Mouse (Mus musculus): Measurements from ENCODE around the gene St5. TPM values are rescaled to one million over a fixed set of nuclear protein-coding genes. Genes with fewer than 3 reads are reported as not detected.

The St5 gene
- polyA plus RNA-seq, 1 experiment = 42.2 TPM

DNA sequence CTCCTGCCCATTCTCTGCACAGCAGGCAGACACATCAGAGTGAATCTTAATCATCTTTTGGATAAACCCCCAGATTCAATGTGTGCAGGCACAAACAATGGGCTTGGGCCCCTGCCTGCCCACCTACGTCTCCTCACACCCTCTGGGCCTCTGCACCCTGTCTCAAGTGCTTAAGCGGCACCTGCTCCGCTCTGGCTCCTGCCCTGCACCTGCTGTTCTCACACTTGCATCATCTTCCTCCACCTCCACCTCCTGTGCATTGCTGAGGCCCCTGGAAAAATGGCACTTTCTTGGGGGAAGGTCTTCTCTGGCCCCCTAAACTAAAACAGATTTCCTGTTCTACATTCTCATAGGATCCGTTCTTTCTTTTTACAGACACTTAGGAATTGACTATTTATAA is 169.5 kb downstream of the St5 start:
- Histone ChIP-seq H3K27ac (ENCODE audit: insufficient read depth, low read length) (no peak overlapping the region), H3K27me3 (ENCODE audit: control insufficient read depth, insufficient read depth, low read length, poor library complexity, severe bottlenecking) (no peaks in the 10 kb centered on the region), H3K4me1 (ENCODE audit: control insufficient read depth, insufficient read depth, low read length) (no peaks in the 10 kb centered on the region), H3K9me3 (replicated peaks; ENCODE audit: control insufficient read depth, insufficient read depth, low read length, poor library complexity, severe bottlenecking) (no peaks in the 10 kb centered on the region), H3K9ac (ENCODE audit: low read depth, poor library complexity, severe bottlenecking) (no peak overlapping the region), H3K4me3 (ENCODE audit: low read depth, low read length) (no peak overlapping the region), H3K36me3 (ENCODE audit: control insufficient read depth, insufficient read depth, low read length, poor library complexity, severe bottlenecking) (no peaks in the 10 kb centered on the region)
- no peak for TF ChIP-seq CTCF (IDR thresholded peaks at IDR 0.05; ENCODE audit: low read depth, low read length)
- TF ChIP-seq POLR2A (IDR thresholded peaks at IDR 0.05; ENCODE audit: insufficient read depth, low read length) = no peak
- no peak for TF ChIP-seq EP300 (IDR thresholded peaks at IDR 0.05; ENCODE audit: insufficient read depth, low read depth, low read length)

DNA sequence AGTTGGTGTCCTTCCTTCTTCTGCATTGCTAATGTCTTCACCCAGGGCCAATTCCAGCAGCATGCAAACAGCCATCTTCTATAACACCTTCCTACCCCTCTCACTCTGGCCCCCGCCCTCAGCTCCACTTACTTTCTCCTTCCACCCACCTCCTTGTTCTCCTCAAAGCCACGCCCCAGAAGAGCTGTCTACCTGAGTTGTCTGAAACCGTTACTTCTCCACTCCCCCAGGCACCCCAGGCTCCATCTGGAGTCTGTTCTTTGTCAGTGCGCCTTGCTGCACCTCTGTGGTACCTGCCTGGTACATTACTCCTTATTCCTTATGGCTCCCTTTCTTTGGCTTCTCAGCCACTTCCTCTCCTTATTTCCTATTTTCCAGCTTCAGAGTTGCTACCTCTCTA is 170.3 kb downstream of the St5 start:
- no peak overlapping the region for H3K27ac ChIP-seq (ENCODE audit: insufficient read depth, low read length)
- no peaks in the 10 kb centered on the region for H3K9me3 ChIP-seq (replicated peaks; ENCODE audit: control insufficient read depth, insufficient read depth, low read length, poor library complexity, severe bottlenecking)
- H3K4me3 ChIP-seq (ENCODE audit: low read depth, low read length) = no peak overlapping the region
- H3K4me1 ChIP-seq (ENCODE audit: control insufficient read depth, insufficient read depth, low read length) = no peaks in the 10 kb centered on the region
- no peaks in the 10 kb centered on the region for H3K36me3 ChIP-seq (ENCODE audit: control insufficient read depth, insufficient read depth, low read length, poor library complexity, severe bottlenecking)
- no peak overlapping the region for H3K9ac ChIP-seq (ENCODE audit: low read depth, poor library complexity, severe bottlenecking)
- TF ChIP-seq EP300 (IDR thresholded peaks at IDR 0.05; ENCODE audit: insufficient read depth, low read depth, low read length) = no peak
- no peak for TF ChIP-seq POLR2A (IDR thresholded peaks at IDR 0.05; ENCODE audit: insufficient read depth, low read length)
- no peak for TF ChIP-seq CTCF (IDR thresholded peaks at IDR 0.05; ENCODE audit: low read depth, low read length)
- H3K27me3 ChIP-seq (ENCODE audit: control insufficient read depth, insufficient read depth, low read length, poor library complexity, severe bottlenecking) = no peaks in the 10 kb centered on the region

DNA sequence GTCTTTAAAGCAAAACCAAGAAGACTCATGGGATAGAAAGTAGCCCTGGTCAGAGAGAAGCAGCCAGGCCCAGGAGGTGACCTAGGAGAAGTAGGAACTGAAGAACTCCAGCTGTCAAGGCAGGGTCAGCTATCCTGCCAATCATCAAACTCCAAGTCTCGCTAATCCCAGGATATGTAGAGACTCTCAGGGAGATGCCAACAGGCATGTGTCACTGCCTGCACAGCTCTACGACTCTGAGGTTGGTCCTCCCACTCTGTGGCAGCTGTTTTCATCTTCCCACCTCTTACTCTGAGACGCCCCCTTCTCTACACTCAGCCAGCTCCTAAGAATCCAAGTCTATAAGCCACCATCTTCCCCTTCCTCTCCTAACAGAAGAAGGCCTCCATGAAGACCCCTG is 170.7 kb downstream of the St5 start:
- H3K4me1 ChIP-seq (ENCODE audit: control insufficient read depth, insufficient read depth, low read length) = no peaks in the 10 kb centered on the region
- no peak overlapping the region for H3K4me3 ChIP-seq (ENCODE audit: low read depth, low read length)
- no peak for TF ChIP-seq POLR2A (IDR thresholded peaks at IDR 0.05; ENCODE audit: insufficient read depth, low read length)
- no peak for TF ChIP-seq EP300 (IDR thresholded peaks at IDR 0.05; ENCODE audit: insufficient read depth, low read depth, low read length)
- TF ChIP-seq CTCF (IDR thresholded peaks at IDR 0.05; ENCODE audit: low read depth, low read length) = no peak
- H3K9ac ChIP-seq (ENCODE audit: low read depth, poor library complexity, severe bottlenecking) = no peak overlapping the region
- no peaks in the 10 kb centered on the region for H3K9me3 ChIP-seq (replicated peaks; ENCODE audit: control insufficient read depth, insufficient read depth, low read length, poor library complexity, severe bottlenecking)
- H3K27me3 ChIP-seq (ENCODE audit: control insufficient read depth, insufficient read depth, low read length, poor library complexity, severe bottlenecking) = no peaks in the 10 kb centered on the region
- no peaks in the 10 kb centered on the region for H3K36me3 ChIP-seq (ENCODE audit: control insufficient read depth, insufficient read depth, low read length, poor library complexity, severe bottlenecking)
- H3K27ac ChIP-seq (ENCODE audit: insufficient read depth, low read length) = no peak overlapping the region

DNA sequence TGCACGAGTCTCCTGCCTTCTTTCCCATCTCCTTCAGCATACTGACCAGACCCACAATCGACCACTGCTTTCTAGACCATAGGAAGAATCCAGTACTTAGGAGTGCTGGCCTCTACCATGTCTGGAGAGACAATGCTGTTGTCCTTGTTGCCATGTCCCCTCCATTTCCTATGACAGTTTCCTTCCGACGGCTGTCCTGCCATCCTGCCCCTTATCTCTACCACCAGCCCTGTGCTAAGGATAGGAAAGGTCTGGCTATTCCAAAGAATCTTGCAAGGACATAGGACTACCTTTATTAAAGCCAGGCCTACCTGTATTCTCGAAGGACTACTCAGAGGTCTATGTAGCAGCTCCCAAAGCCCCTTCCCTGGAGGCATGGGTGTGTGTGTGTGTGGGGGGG is 171.9 kb downstream of the St5 start:
- H3K4me3 ChIP-seq (ENCODE audit: low read depth, low read length) = no peak overlapping the region
- H3K36me3 ChIP-seq (ENCODE audit: control insufficient read depth, insufficient read depth, low read length, poor library complexity, severe bottlenecking) = no peaks in the 10 kb centered on the region
- H3K9me3 ChIP-seq (replicated peaks; ENCODE audit: control insufficient read depth, insufficient read depth, low read length, poor library complexity, severe bottlenecking) = no peaks in the 10 kb centered on the region
- H3K9ac ChIP-seq (ENCODE audit: low read depth, poor library complexity, severe bottlenecking) = no peak overlapping the region
- H3K4me1 ChIP-seq (ENCODE audit: control insufficient read depth, insufficient read depth, low read length) = no peaks in the 10 kb centered on the region
- H3K27ac ChIP-seq (ENCODE audit: insufficient read depth, low read length) = no peak overlapping the region
- TF ChIP-seq EP300 (IDR thresholded peaks at IDR 0.05; ENCODE audit: insufficient read depth, low read depth, low read length) (no peak), POLR2A (IDR thresholded peaks at IDR 0.05; ENCODE audit: insufficient read depth, low read length) (no peak), CTCF (IDR thresholded peaks at IDR 0.05; ENCODE audit: low read depth, low read length) (no peak)
- no peaks in the 10 kb centered on the region for H3K27me3 ChIP-seq (ENCODE audit: control insufficient read depth, insufficient read depth, low read length, poor library complexity, severe bottlenecking)

DNA sequence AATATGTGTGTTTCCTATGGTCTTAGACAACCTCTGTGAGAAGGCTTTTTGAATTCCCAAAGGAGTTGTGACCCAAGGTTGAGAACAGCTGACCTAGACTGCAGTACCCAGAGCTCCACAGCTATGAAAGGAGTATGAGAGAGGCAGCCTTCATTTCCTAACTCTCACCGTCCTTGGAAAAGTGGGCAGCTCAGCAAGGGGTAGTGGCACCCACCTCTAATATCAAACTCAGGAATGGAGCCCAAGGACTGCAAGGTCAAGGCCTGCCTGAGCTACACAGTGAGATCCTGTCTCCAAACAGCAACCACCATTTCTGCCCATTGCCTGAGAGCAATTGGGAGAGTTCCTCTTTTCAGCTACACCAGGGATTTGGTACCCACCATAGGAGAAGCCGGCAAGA is 173.7 kb downstream of the St5 start:
- no peak for TF ChIP-seq EP300 (IDR thresholded peaks at IDR 0.05; ENCODE audit: insufficient read depth, low read depth, low read length)
- no peak for TF ChIP-seq POLR2A (IDR thresholded peaks at IDR 0.05; ENCODE audit: insufficient read depth, low read length)
- TF ChIP-seq CTCF (IDR thresholded peaks at IDR 0.05; ENCODE audit: low read depth, low read length) = no peak
- Histone ChIP-seq H3K27me3 (ENCODE audit: control insufficient read depth, insufficient read depth, low read length, poor library complexity, severe bottlenecking) (no peaks in the 10 kb centered on the region), H3K36me3 (ENCODE audit: control insufficient read depth, insufficient read depth, low read length, poor library complexity, severe bottlenecking) (peaks cover 4% of the 10 kb centered on the region), H3K27ac (ENCODE audit: insufficient read depth, low read length) (no peak overlapping the region), H3K9ac (ENCODE audit: low read depth, poor library complexity, severe bottlenecking) (no peak overlapping the region), H3K4me3 (ENCODE audit: low read depth, low read length) (no peak overlapping the region), H3K9me3 (replicated peaks; ENCODE audit: control insufficient read depth, insufficient read depth, low read length, poor library complexity, severe bottlenecking) (no peaks in the 10 kb centered on the region), H3K4me1 (ENCODE audit: control insufficient read depth, insufficient read depth, low read length) (no peaks in the 10 kb centered on the region)

DNA sequence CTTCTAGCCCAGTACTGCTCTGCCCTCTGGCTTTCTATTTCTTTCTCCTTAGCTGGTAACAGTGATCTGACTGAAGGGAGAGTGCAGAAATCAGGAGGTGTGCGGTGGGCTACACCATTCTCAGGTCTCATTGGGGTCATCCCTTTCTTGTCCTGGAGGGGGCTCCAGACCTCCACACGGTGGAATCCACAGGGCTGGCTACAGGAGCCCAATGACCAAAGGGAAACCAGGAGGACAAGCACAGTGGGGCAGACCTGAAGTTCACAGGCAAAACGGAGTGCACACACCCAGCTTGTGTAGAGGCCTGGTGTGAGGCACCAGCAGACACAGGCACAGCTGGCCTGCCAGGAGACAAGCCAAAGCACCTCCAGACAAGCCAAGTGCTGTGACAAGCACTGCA is 175.0 kb downstream of the St5 start:
- no peaks in the 10 kb centered on the region for H3K9me3 ChIP-seq (replicated peaks; ENCODE audit: control insufficient read depth, insufficient read depth, low read length, poor library complexity, severe bottlenecking)
- H3K27me3 ChIP-seq (ENCODE audit: control insufficient read depth, insufficient read depth, low read length, poor library complexity, severe bottlenecking) = no peaks in the 10 kb centered on the region
- H3K27ac ChIP-seq (ENCODE audit: insufficient read depth, low read length) = no peak overlapping the region
- H3K4me3 ChIP-seq (ENCODE audit: low read depth, low read length) = no peak overlapping the region
- no peaks in the 10 kb centered on the region for H3K4me1 ChIP-seq (ENCODE audit: control insufficient read depth, insufficient read depth, low read length)
- no peak overlapping the region for H3K9ac ChIP-seq (ENCODE audit: low read depth, poor library complexity, severe bottlenecking)
- TF ChIP-seq CTCF (IDR thresholded peaks at IDR 0.05; ENCODE audit: low read depth, low read length) (peak; percentile 69), POLR2A (IDR thresholded peaks at IDR 0.05; ENCODE audit: insufficient read depth, low read length) (no peak), EP300 (IDR thresholded peaks at IDR 0.05; ENCODE audit: insufficient read depth, low read depth, low read length) (no peak)
- H3K36me3 ChIP-seq (ENCODE audit: control insufficient read depth, insufficient read depth, low read length, poor library complexity, severe bottlenecking) = peaks cover 17% of the 10 kb centered on the region

All from ES-Bruce4 (cell line).